Mouse (Mus musculus): ENCODE data around the gene Olfr1441. TPM values are rescaled to one million over a fixed set of nuclear protein-coding genes. Genes with fewer than 3 reads are reported as not detected.
A peak's percentile ranks its signal among the peaks of the same experiment; 100 is the strongest.

Olfr1441 gene
- polyA plus RNA-seq, 1 experiment, result not detected

DNA sequence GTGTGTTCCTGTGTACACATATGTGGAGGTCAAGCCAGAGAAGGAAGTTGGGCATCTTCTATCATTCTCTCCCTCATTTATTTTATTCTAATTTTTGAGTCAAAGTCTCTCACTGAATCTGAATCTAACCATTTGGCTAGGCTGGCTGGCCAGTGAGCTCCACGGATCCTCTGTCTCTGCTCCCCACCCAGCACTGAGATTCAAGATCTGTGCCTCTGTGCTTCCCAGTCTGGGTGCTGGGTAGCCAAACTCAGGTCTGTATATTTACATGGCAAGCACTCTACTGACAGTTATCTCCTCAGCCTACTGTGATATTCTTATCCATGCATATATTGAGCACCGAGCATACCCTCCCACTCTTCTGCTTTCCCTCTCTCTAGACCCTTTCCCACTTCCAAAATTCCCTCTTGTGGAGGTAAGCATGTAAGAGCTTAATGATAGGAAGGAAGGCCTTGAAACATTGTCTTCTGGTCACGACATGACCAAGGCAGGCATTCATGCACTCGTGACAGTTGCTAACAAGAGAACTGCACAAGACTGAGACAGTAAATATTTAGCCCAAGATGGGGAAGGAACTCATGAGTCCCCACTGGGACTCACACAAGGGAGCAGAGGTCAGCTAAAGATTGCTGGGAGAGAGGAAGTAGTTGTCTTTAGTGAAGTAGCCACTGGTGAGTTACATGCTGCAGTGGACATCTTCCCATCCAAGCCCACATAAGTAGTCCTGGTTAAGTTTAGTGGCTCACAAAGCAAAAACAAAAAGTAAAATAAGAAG, 18.7 kb downstream of the Olfr1441 start:
- TF ChIP-seq MYOD1 (IDR thresholded peaks at IDR 0.05; ENCODE audit: control insufficient read depth, insufficient read length, low read depth) (no peak), CEBPB (IDR thresholded peaks at IDR 0.05; ENCODE audit: low read depth) (no peak), USF1 (IDR thresholded peaks at IDR 0.05; ENCODE audit: low read depth) (no peak), FOSL1 (IDR thresholded peaks at IDR 0.05; ENCODE audit: insufficient read depth, low read length, poor library complexity, severe bottlenecking) (no peak), MAX (IDR thresholded peaks at IDR 0.05) (no peak), CTCF (IDR thresholded peaks at IDR 0.05; ENCODE audit: control insufficient read depth, insufficient read depth, insufficient read length) (no peak), MYOG (IDR thresholded peaks at IDR 0.05; ENCODE audit: control insufficient read depth, extremely low read depth, insufficient read length) (no peak)
- Histone ChIP-seq H3K79me2 (ENCODE audit: control insufficient read depth, insufficient read depth) (no peaks in the 10 kb centered on the region), H3K4me3 (ENCODE audit: insufficient read depth, poor library complexity, severe bottlenecking) (no peak overlapping the region), H3K27me3 (ENCODE audit: control insufficient read depth, insufficient read depth, insufficient read length) (no peaks in the 10 kb centered on the region), H3K36me3 (ENCODE audit: control insufficient read depth, insufficient read depth) (no peaks in the 10 kb centered on the region), H3K79me3 (ENCODE audit: low read depth) (no peaks in the 10 kb centered on the region), H3ac (ENCODE audit: control insufficient read depth, insufficient read length, low read depth) (no peak overlapping the region)

GRCm38 (mm10) chr19:12439581-12439980, 22.3 kb downstream of the Olfr1441 start:
- no peak overlapping the region for H3K4me3 ChIP-seq (ENCODE audit: insufficient read depth, poor library complexity, severe bottlenecking)
- H3K79me2 ChIP-seq (ENCODE audit: control insufficient read depth, insufficient read depth), result no peaks in the 10 kb centered on the region
- no peaks in the 10 kb centered on the region for H3K36me3 ChIP-seq (ENCODE audit: control insufficient read depth, insufficient read depth)
- no peak for TF ChIP-seq CTCF (IDR thresholded peaks at IDR 0.05; ENCODE audit: control insufficient read depth, insufficient read depth, insufficient read length)
- no peak overlapping the region for H3ac ChIP-seq (ENCODE audit: control insufficient read depth, insufficient read length, low read depth)
- no peaks in the 10 kb centered on the region for H3K79me3 ChIP-seq (ENCODE audit: low read depth)
- H3K27me3 ChIP-seq (ENCODE audit: control insufficient read depth, insufficient read depth, insufficient read length), result no peaks in the 10 kb centered on the region

DNA sequence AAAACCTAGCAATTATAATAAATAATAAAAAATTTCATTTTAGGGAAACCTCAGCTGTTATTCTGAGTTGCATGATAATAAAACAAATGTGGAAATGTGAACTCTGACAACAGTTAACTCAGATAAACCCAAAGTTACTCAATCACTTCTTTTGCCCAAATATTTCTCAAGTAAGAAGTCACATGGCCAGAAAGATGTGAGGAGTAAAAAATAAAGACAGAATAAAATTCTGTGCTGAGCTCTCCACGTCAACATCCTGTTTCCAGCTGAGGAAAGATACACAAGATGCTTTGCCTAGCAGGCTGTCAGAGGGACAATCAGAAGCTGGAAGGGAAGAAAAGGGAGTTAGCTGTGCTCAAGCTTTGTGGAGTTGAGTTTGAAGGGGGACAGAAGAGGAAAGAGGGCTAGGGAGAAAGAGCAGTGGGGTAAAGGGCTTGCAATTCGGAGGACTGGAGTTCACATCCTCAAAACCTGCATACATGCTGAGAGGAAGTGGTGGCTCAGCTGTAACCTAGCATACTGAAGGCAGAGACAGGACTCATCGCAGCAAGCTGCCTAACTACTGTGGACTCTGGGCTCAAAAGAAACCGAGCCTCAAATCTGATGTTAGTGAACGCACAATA, 23.0 kb downstream of the Olfr1441 start:
- H3K79me2 ChIP-seq (ENCODE audit: control insufficient read depth, insufficient read depth), result no peaks in the 10 kb centered on the region

DNA sequence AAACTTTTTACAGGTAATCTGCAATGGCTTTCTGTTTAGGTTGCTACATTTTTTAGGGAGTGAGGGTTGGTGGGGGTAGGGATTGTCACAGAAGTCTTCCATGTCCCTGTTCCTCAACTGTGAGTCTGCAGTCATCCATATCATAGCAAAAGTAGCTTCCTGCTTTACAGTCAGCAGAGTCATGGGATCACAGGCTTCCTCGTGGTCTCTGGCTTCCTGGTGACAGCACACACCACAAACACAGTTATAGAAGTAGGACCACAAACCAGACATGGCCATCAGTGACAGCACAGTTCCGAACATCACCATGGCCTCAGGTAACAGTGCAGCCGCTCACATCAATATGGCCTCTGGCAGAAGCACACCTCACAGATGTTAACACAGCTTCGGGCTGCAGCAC, 25.3 kb downstream of the Olfr1441 start:
- Histone ChIP-seq H3K4me3 (ENCODE audit: insufficient read depth, poor library complexity, severe bottlenecking) (no peak overlapping the region), H3ac (ENCODE audit: control insufficient read depth, insufficient read length, low read depth) (no peak overlapping the region), H3K36me3 (ENCODE audit: control insufficient read depth, insufficient read depth) (no peaks in the 10 kb centered on the region), H3K27me3 (ENCODE audit: control insufficient read depth, insufficient read depth, insufficient read length) (no peaks in the 10 kb centered on the region), H3K79me3 (ENCODE audit: low read depth) (no peaks in the 10 kb centered on the region), H3K79me2 (ENCODE audit: control insufficient read depth, insufficient read depth) (no peaks in the 10 kb centered on the region)
- no peak for TF ChIP-seq USF1 (IDR thresholded peaks at IDR 0.05; ENCODE audit: low read depth)
- TF ChIP-seq CEBPB (IDR thresholded peaks at IDR 0.05; ENCODE audit: low read depth), result no peak
- no peak for TF ChIP-seq MAX (IDR thresholded peaks at IDR 0.05)

More for the DNA sequence above, 23.0 kb downstream of the Olfr1441 start:
- Histone ChIP-seq H3K4me3 (ENCODE audit: insufficient read depth, poor library complexity, severe bottlenecking) (no peak overlapping the region), H3K36me3 (ENCODE audit: control insufficient read depth, insufficient read depth) (no peaks in the 10 kb centered on the region), H3K79me3 (ENCODE audit: low read depth) (no peaks in the 10 kb centered on the region), H3K27me3 (ENCODE audit: control insufficient read depth, insufficient read depth, insufficient read length) (no peaks in the 10 kb centered on the region), H3ac (ENCODE audit: control insufficient read depth, insufficient read length, low read depth) (no peak overlapping the region)
- TF ChIP-seq MAX (IDR thresholded peaks at IDR 0.05) (no peak), CTCF (IDR thresholded peaks at IDR 0.05; ENCODE audit: control insufficient read depth, insufficient read depth, insufficient read length) (no peak)

- H3K27me3 ChIP-seq (ENCODE audit: control insufficient read depth, insufficient read depth, insufficient read length), result no peaks in the 10 kb centered on the region
- TF ChIP-seq MAX (IDR thresholded peaks at IDR 0.05) (no peak), FOSL1 (IDR thresholded peaks at IDR 0.05; ENCODE audit: insufficient read depth, low read length, poor library complexity, severe bottlenecking) (no peak), MYOG (IDR thresholded peaks at IDR 0.05; ENCODE audit: control insufficient read depth, extremely low read depth, insufficient read length) (no peak), CEBPB (IDR thresholded peaks at IDR 0.05; ENCODE audit: low read depth) (peak; percentile 70)
- no peaks in the 10 kb centered on the region for H3K36me3 ChIP-seq (ENCODE audit: control insufficient read depth, insufficient read depth)
- no peak overlapping the region for H3K4me3 ChIP-seq (ENCODE audit: insufficient read depth, poor library complexity, severe bottlenecking)
- H3K79me2 ChIP-seq (ENCODE audit: control insufficient read depth, insufficient read depth), result no peaks in the 10 kb centered on the region
- no peaks in the 10 kb centered on the region for H3K79me3 ChIP-seq (ENCODE audit: low read depth)
- H3ac ChIP-seq (ENCODE audit: control insufficient read depth, insufficient read length, low read depth), result no peak overlapping the region
Observed at GRCm38 (mm10) chr19:12445014-12445413, 27.8 kb downstream of the Olfr1441 start.

- no peaks in the 10 kb centered on the region for H3K27me3 ChIP-seq (ENCODE audit: control insufficient read depth, insufficient read depth, insufficient read length)
- no peaks in the 10 kb centered on the region for H3K79me2 ChIP-seq (ENCODE audit: control insufficient read depth, insufficient read depth)
- no peak overlapping the region for H3ac ChIP-seq (ENCODE audit: control insufficient read depth, insufficient read length, low read depth)
- no peaks in the 10 kb centered on the region for H3K36me3 ChIP-seq (ENCODE audit: control insufficient read depth, insufficient read depth)
- H3K79me3 ChIP-seq (ENCODE audit: low read depth), result no peaks in the 10 kb centered on the region
- TF ChIP-seq USF1 (IDR thresholded peaks at IDR 0.05; ENCODE audit: low read depth) (no peak), MYOD1 (IDR thresholded peaks at IDR 0.05; ENCODE audit: control insufficient read depth, insufficient read length, low read depth) (no peak), CEBPB (IDR thresholded peaks at IDR 0.05; ENCODE audit: low read depth) (no peak), FOSL1 (IDR thresholded peaks at IDR 0.05; ENCODE audit: insufficient read depth, low read length, poor library complexity, severe bottlenecking) (no peak), CTCF (IDR thresholded peaks at IDR 0.05; ENCODE audit: control insufficient read depth, insufficient read depth, insufficient read length) (no peak), MYOG (IDR thresholded peaks at IDR 0.05; ENCODE audit: control insufficient read depth, extremely low read depth, insufficient read length) (no peak), MAX (IDR thresholded peaks at IDR 0.05) (no peak)
- H3K4me3 ChIP-seq (ENCODE audit: insufficient read depth, poor library complexity, severe bottlenecking), result no peak overlapping the region
Observed at GRCm38 (mm10) chr19:12457401-12458066, 40.3 kb downstream of the Olfr1441 start.
